Mouse (Mus musculus) intestine, postnatal 0 days (tissue): ENCODE data around the gene Pebp1. TPM values are rescaled to one million over a fixed set of nuclear protein-coding genes. Genes with fewer than 3 reads are reported as not detected.

Source experiments
- ATAC-seq: fragments of 200-750 bp; cut with Nextera tagmentation; 2 replicates; pipeline ENCODE4 v1.8.0; 2017; ENCODE audit warnings: mild to moderate bottlenecking, moderate TSS enrichment, moderate library complexity
- H3K27ac ChIP-seq: fragments of 300-500 bp; sonication (generic); 2 replicates; pipeline ENCODE4 v1.5.1; 2014; ENCODE audit warnings: mild to moderate bottlenecking, low read depth, low read length, moderate library complexity
- H3K27me3 ChIP-seq: fragments of 300-500 bp; sonication (generic); replicated peaks from 2 replicates; pipeline ENCODE4 v1.6.1; 2014; ENCODE audit warnings: low read length, mixed read lengths; ENCODE audit not compliant: control insufficient read depth, insufficient read depth
- H3K36me3 ChIP-seq: fragments of 300-500 bp; sonication (generic); 2 replicates; pipeline ENCODE4 v1.6.1; 2014; ENCODE audit warnings: mild to moderate bottlenecking, moderate library complexity; ENCODE audit not compliant: control insufficient read depth, insufficient read depth
- H3K4me1 ChIP-seq: fragments of 300-500 bp; sonication (generic); replicated peaks from 2 replicates; pipeline ENCODE4 v1.6.1; 2014; ENCODE audit warnings: antibody characterized with exemption, low read length, mixed read lengths; ENCODE audit not compliant: control insufficient read depth, insufficient read depth
- H3K4me2 ChIP-seq: fragments of 300-500 bp; sonication (generic); replicated peaks from 2 replicates; pipeline ENCODE4 v1.6.1; 2014; ENCODE audit warnings: low read depth, mild to moderate bottlenecking, moderate library complexity
- H3K4me3 ChIP-seq: fragments of 300-500 bp; sonication (generic); 2 replicates; pipeline ENCODE4 v1.5.1; 2014; ENCODE audit warnings: low read depth, low read length
- H3K9ac ChIP-seq: fragments of 300-500 bp; sonication (generic); 2 replicates; pipeline ENCODE4 v1.6.1; 2014; ENCODE audit warnings: mild to moderate bottlenecking, low read depth, low read length
- H3K9me3 ChIP-seq: fragments of 300-500 bp; sonication (generic); 2 replicates; pipeline ENCODE4 v1.6.1; 2016; ENCODE audit warnings: mixed run types; ENCODE audit not compliant: control insufficient read depth
- CTCF ChIP-seq: sonication (generic); IDR thresholded peaks from 2 replicates; pipeline ENCODE4 v1.5.1; 2016; ENCODE audit warnings: low read depth, mild to moderate bottlenecking, control low read depth, antibody characterized with exemption, moderate library complexity
- WGBS: fragments of 180-500 bp; shearing (Covaris S2); extraction: QIAGEN DNeasy Blood & Tissue Kit; methylation state at CpG from one replicate; pipeline ENCODE4 v1.1.7; 2014; 5-methylcytosine and 5-hydroxymethylcytosine counted together
- polyA plus RNA-seq: library from polyadenylated mRNA; unstranded; fragments of >200 nt; fragmentation: Nextera tagmentation; extraction: Ambion mirVana; gene quantifications from 2 replicates; pipeline ENCODE4 v1.2.1, GENCODE M21; 2015

Pebp1 gene
- polyA plus RNA-seq, 1 experiment from 2014 or later: 267 TPM

- Histone ChIP-seq H3K36me3 (no peaks in the 10 kb centered on the region), H3K9ac (no peak overlapping the region), H3K27ac (no peak overlapping the region), H3K9me3 (no peaks in the 10 kb centered on the region), H3K4me1 (peaks cover 9% of the 10 kb centered on the region), H3K4me3 (no peak overlapping the region), H3K27me3 (no peaks in the 10 kb centered on the region), H3K4me2 (peak overlapping the region; percentile 66)
- ATAC-seq: peak; percentile 10
- WGBS: 20% methylated on average over 9 of the region's 9 CpGs
- no peak for TF ChIP-seq CTCF
Measured at GRCm38 (mm10) chr5:117314587-117315428, 27.4 kb upstream of the Pebp1 start.

DNA sequence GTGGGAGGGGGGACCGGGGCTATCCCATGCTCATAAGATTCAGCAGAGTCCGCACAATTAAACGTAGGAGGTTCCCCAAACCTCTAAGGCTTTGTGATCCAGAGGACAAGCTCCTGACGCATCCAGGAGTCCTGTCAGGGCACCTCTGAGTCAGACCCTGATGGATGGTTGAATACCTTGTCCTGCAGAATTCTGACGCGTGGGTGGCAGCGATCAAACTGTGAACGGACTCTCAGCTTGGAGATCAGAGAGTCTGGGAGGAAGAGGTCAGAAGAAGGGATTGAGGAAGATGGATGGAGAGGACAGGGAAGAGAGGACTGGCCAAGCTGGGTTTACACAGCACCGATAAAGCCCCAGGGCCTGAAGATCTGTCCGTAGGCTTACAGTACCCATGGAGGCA, 26.5 kb upstream of the Pebp1 start:
- WGBS: 22% methylated on average over 10 of the region's 10 CpGs
- no peak for ATAC-seq
- H3K4me2 ChIP-seq: peak overlapping the region; percentile 66
- peak overlapping the region; percentile 5 for H3K27ac ChIP-seq
- H3K9me3 ChIP-seq: no peaks in the 10 kb centered on the region
- H3K4me1 ChIP-seq: peaks cover 9% of the 10 kb centered on the region
- TF ChIP-seq CTCF: no peak
- no peaks in the 10 kb centered on the region for H3K27me3 ChIP-seq
- no peak overlapping the region for H3K9ac ChIP-seq
- peak overlapping the region; percentile 23 for H3K4me3 ChIP-seq
- H3K36me3 ChIP-seq: no peaks in the 10 kb centered on the region

- Histone ChIP-seq H3K9me3 (no peaks in the 10 kb centered on the region), H3K4me1 (peaks cover 9% of the 10 kb centered on the region), H3K9ac (no peak overlapping the region), H3K27me3 (no peaks in the 10 kb centered on the region), H3K4me3 (peak overlapping the region; percentile 23), H3K4me2 (peak overlapping the region; percentile 66), H3K27ac (peak overlapping the region; percentile 5), H3K36me3 (no peaks in the 10 kb centered on the region)
- ATAC-seq: peak; percentile 26; the same call in 1 of the 2 replicates
- no peak for TF ChIP-seq CTCF
- WGBS: 12% methylated on average over 14 of the region's 14 CpGs
Measured at GRCm38 (mm10) chr5:117313420-117313819, 26.0 kb upstream of the Pebp1 start.

GRCm38 (mm10) chr5:117307699-117308098, 20.3 kb upstream of the Pebp1 start:
- H3K27ac ChIP-seq: no peak overlapping the region
- H3K9ac ChIP-seq: no peak overlapping the region
- no peaks in the 10 kb centered on the region for H3K9me3 ChIP-seq
- 21% methylated on average over 11 of the region's 11 CpGs for WGBS
- no peaks in the 10 kb centered on the region for H3K27me3 ChIP-seq
- no peak overlapping the region for H3K4me2 ChIP-seq
- no peaks in the 10 kb centered on the region for H3K36me3 ChIP-seq
- ATAC-seq: peak; percentile 71
- TF ChIP-seq CTCF: peak; percentile 94
- no peak overlapping the region for H3K4me3 ChIP-seq
- no peaks in the 10 kb centered on the region for H3K4me1 ChIP-seq

DNA sequence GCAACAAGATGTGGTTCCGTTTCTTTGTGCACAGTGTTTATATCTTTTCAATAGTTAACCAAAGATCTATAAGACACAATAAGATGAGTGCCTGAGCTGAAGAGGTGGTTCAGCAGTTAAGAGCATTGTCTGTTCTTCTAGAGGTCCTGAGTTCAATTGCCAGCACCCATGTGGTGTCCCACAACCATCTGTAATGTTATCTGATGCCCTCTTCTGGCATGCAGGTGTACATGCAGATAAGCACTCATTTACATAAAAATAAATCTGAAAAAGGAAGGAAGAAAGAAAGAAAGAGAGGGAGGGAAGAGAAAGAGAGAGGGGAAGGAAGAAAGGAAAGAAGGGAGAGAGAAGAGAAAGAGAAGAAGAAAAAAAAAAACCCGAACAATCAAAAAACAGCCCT, 19.4 kb upstream of the Pebp1 start:
- Histone ChIP-seq H3K36me3 (no peaks in the 10 kb centered on the region), H3K9me3 (no peaks in the 10 kb centered on the region), H3K4me1 (no peaks in the 10 kb centered on the region), H3K4me2 (no peak overlapping the region), H3K9ac (no peak overlapping the region), H3K4me3 (no peak overlapping the region), H3K27ac (no peak overlapping the region), H3K27me3 (no peaks in the 10 kb centered on the region)
- ATAC-seq: no peak
- WGBS: 94% methylated on average over 2 of the region's 2 CpGs
- TF ChIP-seq CTCF: peak; percentile 35; the same call in 1 of the 2 replicates

- 82% methylated on average over 5 of the region's 5 CpGs for WGBS
Measured at GRCm38 (mm10) chr5:117305754-117306153, 18.3 kb upstream of the Pebp1 start.

More at GRCm38 (mm10) chr5:117305754-117306153, 18.3 kb upstream of the Pebp1 start:
- Histone ChIP-seq H3K4me1 (no peaks in the 10 kb centered on the region), H3K4me3 (no peak overlapping the region), H3K4me2 (no peak overlapping the region), H3K27ac (no peak overlapping the region), H3K9me3 (no peaks in the 10 kb centered on the region), H3K9ac (no peak overlapping the region), H3K27me3 (no peaks in the 10 kb centered on the region), H3K36me3 (no peaks in the 10 kb centered on the region)
- 0 out of 2 replicates have a peak, but pooled peaks have one; percentile 9 for TF ChIP-seq CTCF
- ATAC-seq: no peak
